In genomic region chr13:104179176-104179888, GRCm38 (mm10) we compare ENCODE assay signal across 8 mouse cellular contexts. TPM values are rescaled to one million over a fixed set of nuclear protein-coding genes. Genes with fewer than 3 reads are reported as not detected.
DNase-seq lines count a peak whose midpoint lies in the region; ATAC-seq and TF ChIP-seq lines count a peak whose summit lies in the region.

No protein-coding gene starts in this region.

- no peak overlapping the region for H3K27ac ChIP-seq in lung, embryonic 14.5 days (ENCODE audit: low read depth)
- peak overlapping the region; percentile 92 for H3K27ac ChIP-seq in embryonic facial prominence, embryonic 10.5 days (replicated peaks)
- H3K27ac ChIP-seq in intestine, embryonic 16.5 days (ENCODE audit: low read length): peak overlapping the region; percentile 67; the same call in 1 of the 2 replicates
- H3K27ac ChIP-seq in neural tube, embryonic 14.5 days (ENCODE audit: low read depth, low read length): peak overlapping the region; percentile 62; the same call in 1 of the 2 replicates

- peaks cover 15% of the 10 kb centered on the region for H3K36me3 ChIP-seq in lung, embryonic 14.5 days (ENCODE audit: insufficient read depth)
- H3K36me3 ChIP-seq in embryonic facial prominence, embryonic 10.5 days (replicated peaks): peaks cover 51% of the 10 kb centered on the region
- H3K36me3 ChIP-seq in intestine, embryonic 16.5 days (ENCODE audit: control insufficient read depth, insufficient read depth, low read length): no peaks in the 10 kb centered on the region
- H3K36me3 ChIP-seq in neural tube, embryonic 14.5 days (ENCODE audit: control insufficient read depth, insufficient read depth, low read length): no peaks in the 10 kb centered on the region; the same call in 1 of the 2 replicates

- peak overlapping the region; percentile 65 for H3K9ac ChIP-seq in lung, embryonic 14.5 days
- peak overlapping the region; percentile 78 for H3K9ac ChIP-seq in intestine, embryonic 16.5 days (ENCODE audit: low read depth, low read length)
- peak overlapping the region; percentile 80 for H3K9ac ChIP-seq in neural tube, embryonic 14.5 days (replicated peaks; ENCODE audit: low read depth, low read length)

- intact Hi-C loops in left cerebral cortex, postnatal 36 days (cut with DNase I): no loop called here

- H3K4me1 ChIP-seq in lung, embryonic 14.5 days (ENCODE audit: insufficient read depth): peaks cover 3% of the 10 kb centered on the region; the same call in 1 of the 2 replicates
- H3K4me1 ChIP-seq in embryonic facial prominence, embryonic 10.5 days: peaks cover 18% of the 10 kb centered on the region
- peaks cover 3% of the 10 kb centered on the region; the same call in 1 of the 2 replicates for H3K4me1 ChIP-seq in intestine, embryonic 16.5 days (ENCODE audit: control insufficient read depth, insufficient read depth, low read length)
- H3K4me1 ChIP-seq in neural tube, embryonic 14.5 days (ENCODE audit: control insufficient read depth, insufficient read depth, low read length): peaks cover 13% of the 10 kb centered on the region

- WGBS in lung, embryonic 14.5 days: 13% methylated on average over 13 of the region's 13 CpGs
- WGBS in embryonic facial prominence, embryonic 10.5 days: 23% methylated on average over 13 of the region's 13 CpGs
- WGBS in intestine, embryonic 16.5 days: 16% methylated on average over 13 of the region's 13 CpGs
- 22% methylated on average over 13 of the region's 13 CpGs for WGBS in neural tube, embryonic 14.5 days

- DNase-seq in lung, embryonic 14.5 days: no peak
- no peak for DNase-seq in lung, postnatal 14 days
- DNase-seq in embryonic facial prominence, embryonic 10.5 days (ENCODE audit: low spot score): no peak
- no peak for DNase-seq in cerebellum, postnatal 4 days (ENCODE audit: low spot score in 2 of 2)
- DNase-seq in adrenal gland, postnatal 25 days: no peak
- DNase-seq in left cerebral cortex, postnatal 36 days (ENCODE audit: low spot score in 2 of 2): no peak

- H3K4me2 ChIP-seq in lung, embryonic 14.5 days: peak overlapping the region; percentile 65
- H3K4me2 ChIP-seq in intestine, embryonic 16.5 days (ENCODE audit: low read depth, low read length): peak overlapping the region; percentile 65
- H3K4me2 ChIP-seq in neural tube, embryonic 14.5 days (ENCODE audit: low read depth, low read length): peak overlapping the region; percentile 71

- no peak for TF ChIP-seq CTCF in lung, embryonic 14.5 days (IDR thresholded peaks at IDR 0.05; ENCODE audit: low read depth)

- H3K27me3 ChIP-seq in lung, embryonic 14.5 days (ENCODE audit: insufficient read depth, low read length): no peaks in the 10 kb centered on the region
- H3K27me3 ChIP-seq in embryonic facial prominence, embryonic 10.5 days (replicated peaks; ENCODE audit: low read depth, poor library complexity, severe bottlenecking): no peaks in the 10 kb centered on the region
- H3K27me3 ChIP-seq in intestine, embryonic 16.5 days (replicated peaks; ENCODE audit: control insufficient read depth, insufficient read depth, low read length): no peaks in the 10 kb centered on the region
- no peaks in the 10 kb centered on the region for H3K27me3 ChIP-seq in neural tube, embryonic 14.5 days (ENCODE audit: control insufficient read depth, insufficient read depth, low read length)

- no peaks in the 10 kb centered on the region for H3K9me3 ChIP-seq in lung, embryonic 14.5 days (ENCODE audit: low read depth, low read length)
- H3K9me3 ChIP-seq in embryonic facial prominence, embryonic 10.5 days: no peaks in the 10 kb centered on the region
- H3K9me3 ChIP-seq in intestine, embryonic 16.5 days (ENCODE audit: control insufficient read depth, low read length): no peaks in the 10 kb centered on the region
- no peaks in the 10 kb centered on the region for H3K9me3 ChIP-seq in neural tube, embryonic 14.5 days (ENCODE audit: control insufficient read depth, low read length)

- no peak for ATAC-seq in lung, embryonic 14.5 days (ENCODE audit: insufficient read depth)
- 0 out of 2 replicates have a peak, but pooled peaks have one; percentile 7 for ATAC-seq in intestine, embryonic 16.5 days
- no peak; the same call in none of the 2 replicates for ATAC-seq in neural tube, embryonic 14.5 days (ENCODE audit: low read depth)

- peak overlapping the region; percentile 63 for H3K4me3 ChIP-seq in lung, embryonic 14.5 days (ENCODE audit: low read depth, low read length)
- H3K4me3 ChIP-seq in embryonic facial prominence, embryonic 10.5 days: peak overlapping the region; percentile 82
- peak overlapping the region; percentile 81 for H3K4me3 ChIP-seq in intestine, embryonic 16.5 days (ENCODE audit: low read length)
- peak overlapping the region; percentile 96 for H3K4me3 ChIP-seq in neural tube, embryonic 14.5 days (ENCODE audit: low read depth, low read length)

RNA-seq across cellular contexts. Expression of gene Trim23, which starts 0.7 kb away (rescaled TPM):
- polyA plus RNA-seq in lung, embryonic 14.5 days (2014; fragmentation: Nextera tagmentation; extraction: Ambion mirVana): 19.2 TPM in 2 replicates
- 17.7 and 19.8 TPM in 2 replicates for polyA plus RNA-seq in embryonic facial prominence, embryonic 10.5 days (2016; fragmentation: Nextera tagmentation; extraction: Ambion mirVana)
- 9.0 and 9.3 TPM in 2 replicates for polyA plus RNA-seq in intestine, embryonic 16.5 days (2015; fragmentation: Nextera tagmentation; extraction: Ambion mirVana)
- 42.7 and 43.5 TPM in 2 replicates for polyA plus RNA-seq in neural tube, embryonic 14.5 days (2014; fragmentation: Nextera tagmentation; extraction: Ambion mirVana)
- 18.3 and 23.2 TPM in 2 replicates for total RNA-seq in adrenal gland, postnatal 25 days (2021)
- 10 to 100 TPM; 53.9 to 54.4 TPM for total RNA-seq in left cerebral cortex, postnatal 36 days (2021)

RNA-seq across cellular contexts. Expression of gene Trappc13, which starts 1.1 kb away (rescaled TPM):
- polyA plus RNA-seq in lung, embryonic 14.5 days (2014; fragmentation: Nextera tagmentation; extraction: Ambion mirVana): 65.5 and 66.5 TPM in 2 replicates
- 74.9 and 81.2 TPM in 2 replicates for polyA plus RNA-seq in embryonic facial prominence, embryonic 10.5 days (2016; fragmentation: Nextera tagmentation; extraction: Ambion mirVana)
- 50.4 and 54.5 TPM in 2 replicates for polyA plus RNA-seq in intestine, embryonic 16.5 days (2015; fragmentation: Nextera tagmentation; extraction: Ambion mirVana)
- polyA plus RNA-seq in neural tube, embryonic 14.5 days (2014; fragmentation: Nextera tagmentation; extraction: Ambion mirVana): 62.5 and 64.0 TPM in 2 replicates
- 55.4 and 61.0 TPM in 2 replicates for total RNA-seq in adrenal gland, postnatal 25 days (2021)
- total RNA-seq in left cerebral cortex, postnatal 36 days (2021): 10 to 100 TPM; 52.0 to 55.4 TPM

RNA-seq across cellular contexts. Expression of gene Cenpk, which starts 49.1 kb away (rescaled TPM):
- 78.6 and 89.4 TPM in 2 replicates for polyA plus RNA-seq in lung, embryonic 14.5 days (2014; fragmentation: Nextera tagmentation; extraction: Ambion mirVana)
- 85.3 and 97.2 TPM in 2 replicates for polyA plus RNA-seq in embryonic facial prominence, embryonic 10.5 days (2016; fragmentation: Nextera tagmentation; extraction: Ambion mirVana)
- polyA plus RNA-seq in intestine, embryonic 16.5 days (2015; fragmentation: Nextera tagmentation; extraction: Ambion mirVana): 33.3 and 38.5 TPM in 2 replicates
- 8.3 and 11.3 TPM in 2 replicates for polyA plus RNA-seq in neural tube, embryonic 14.5 days (2014; fragmentation: Nextera tagmentation; extraction: Ambion mirVana)
- total RNA-seq in adrenal gland, postnatal 25 days (2021): 3.3 and 7.1 TPM in 2 replicates
- total RNA-seq in left cerebral cortex, postnatal 36 days (2021): 1 to 10 TPM; 1.0 to 1.2 TPM

RNA-seq across cellular contexts. Expression of gene Ppwd1, which starts 49.3 kb away (rescaled TPM):
- 17.8 and 17.9 TPM in 2 replicates for polyA plus RNA-seq in lung, embryonic 14.5 days (2014; fragmentation: Nextera tagmentation; extraction: Ambion mirVana)
- 19.8 and 21.6 TPM in 2 replicates for polyA plus RNA-seq in embryonic facial prominence, embryonic 10.5 days (2016; fragmentation: Nextera tagmentation; extraction: Ambion mirVana)
- polyA plus RNA-seq in intestine, embryonic 16.5 days (2015; fragmentation: Nextera tagmentation; extraction: Ambion mirVana): 11.4 and 11.7 TPM in 2 replicates
- polyA plus RNA-seq in neural tube, embryonic 14.5 days (2014; fragmentation: Nextera tagmentation; extraction: Ambion mirVana): 8.3 and 8.5 TPM in 2 replicates
- total RNA-seq in adrenal gland, postnatal 25 days (2021): 17.3 and 17.8 TPM in 2 replicates
- 10 to 100 TPM in 1 of 2 experiments, 1 to 10 TPM in 1; 9.3 to 13.7 TPM for total RNA-seq in left cerebral cortex, postnatal 36 days (2021)
